Mouse (Mus musculus): ENCODE measurements around the gene Fzd7.

GRCm38 (mm10) chr1:59503659-59504301 is 21.6 kb downstream of the Fzd7 start:
- no peak for TF ChIP-seq MAX (IDR thresholded peaks at IDR 0.05; ENCODE audit: low read depth)
- no peak for TF ChIP-seq MYOD1 (IDR thresholded peaks at IDR 0.05; ENCODE audit: control insufficient read depth in 1 of 3, insufficient read length in 2 of 3, low read depth in 2 of 3)
